Mouse (Mus musculus) effector memory CD4-positive, alpha-beta T cell, adult 5 months (primary cell): ENCODE measurements around the gene Apoa1. TPM values are rescaled to one million over a fixed set of nuclear protein-coding genes. Genes with fewer than 3 reads are reported as not detected.

ENCODE experiments used
- polyA plus RNA-seq: library from polyadenylated mRNA; unstranded; fragments of 100-300 nt; shearing (Covaris generic); gene quantifications from one replicate; pipeline ENCODE4 v1.2.1, GENCODE M21; 2017

The Apoa1 gene
- polyA plus RNA-seq, result not detected

DNA sequence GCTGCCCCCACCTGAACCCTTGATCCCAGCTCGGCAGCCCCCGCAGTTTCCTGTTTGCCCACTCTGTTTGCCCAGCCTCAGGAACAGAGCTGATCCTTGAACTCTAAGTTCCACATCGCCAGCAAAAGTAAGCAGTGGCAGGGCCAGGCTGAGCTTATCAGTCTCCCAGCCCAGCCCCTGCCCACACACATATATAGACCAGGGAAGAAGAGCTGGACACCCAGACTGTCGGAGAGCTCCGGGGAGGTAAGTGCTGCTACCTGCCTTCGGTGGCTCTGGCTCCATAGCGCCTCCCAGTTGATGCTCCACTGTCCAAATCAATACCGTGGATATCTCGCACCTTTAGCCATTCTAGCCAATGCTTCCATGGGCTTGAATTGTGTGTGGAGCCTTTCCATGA, at the start of gene Apoa1:
Gene Apoa1, plus strand, starts transcription at position 90 of the 400 bp plus-strand sequence.

DNA sequence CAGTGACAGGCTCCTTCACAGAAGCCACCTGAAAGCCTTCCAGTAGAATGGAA, 7.0 kb downstream of the Apoa1 start, which contains the start of gene Apoc3:
Gene Apoc3, minus strand, starts transcription at position 41 of the 53 bp plus-strand sequence.

DNA sequence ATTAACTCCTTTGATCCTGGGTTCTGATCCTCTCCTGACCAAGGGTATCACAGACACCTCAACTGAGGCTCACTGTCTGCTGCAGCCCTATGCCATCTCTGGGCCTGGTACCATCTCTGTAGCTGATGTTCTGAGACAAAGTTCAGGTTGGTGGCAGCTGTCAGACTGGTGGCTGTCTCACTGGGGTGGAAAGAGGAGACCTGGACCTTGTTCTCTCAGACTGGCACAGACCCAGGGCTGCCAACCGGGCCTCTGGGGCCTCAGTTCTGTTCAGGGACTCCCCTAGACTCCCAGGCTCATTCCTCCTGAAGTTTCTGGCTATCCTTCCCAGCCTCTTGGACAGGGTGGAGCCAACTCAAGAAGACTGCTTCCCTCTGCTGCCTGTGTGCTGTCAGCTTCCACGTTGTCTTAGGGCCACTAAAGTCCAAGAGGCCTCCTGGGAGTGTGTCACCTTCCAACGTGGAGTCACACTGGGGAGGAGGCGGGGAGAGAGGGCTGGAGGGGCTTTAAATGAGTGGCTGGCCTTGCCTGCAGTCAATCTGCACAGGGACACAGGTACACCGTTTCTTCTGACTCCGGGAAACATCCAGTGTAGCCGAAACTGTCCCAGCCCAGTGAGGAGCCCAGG, 12.3 kb downstream of the Apoa1 start, which contains the start of gene Apoa4:
Gene Apoa4, plus strand, starts transcription at position 171 of the 628 bp plus-strand sequence.

DNA sequence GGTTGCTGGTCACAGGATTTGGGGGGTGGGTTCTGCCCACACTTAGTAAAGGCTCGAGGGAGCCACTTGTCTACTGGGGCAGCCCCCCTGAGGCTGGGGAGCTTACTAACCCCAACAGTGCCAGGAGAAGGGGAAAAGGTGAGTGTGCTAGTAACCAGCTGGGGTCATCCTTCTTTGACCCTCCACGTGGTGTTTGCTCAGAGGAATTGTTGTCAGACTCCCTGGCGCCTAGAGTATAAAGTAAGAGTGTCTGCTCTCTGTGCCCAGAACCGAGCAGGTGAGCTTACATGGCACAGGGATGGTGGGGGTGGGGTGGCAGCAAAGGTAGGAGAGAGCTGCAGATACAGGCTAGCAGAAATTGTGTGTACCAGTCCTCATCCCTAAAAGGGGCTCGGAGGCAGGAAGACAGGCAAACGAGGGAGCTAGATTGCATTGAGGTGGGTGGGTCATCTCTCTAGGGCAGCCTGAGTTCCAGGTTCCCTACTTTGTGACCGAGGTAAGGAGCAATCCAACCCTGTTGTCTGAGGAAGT, 40.0 kb downstream of the Apoa1 start, which contains the start of gene Apoa5:
Gene Apoa5, plus strand, starts transcription at position 291 of the 531 bp plus-strand sequence.

DNA sequence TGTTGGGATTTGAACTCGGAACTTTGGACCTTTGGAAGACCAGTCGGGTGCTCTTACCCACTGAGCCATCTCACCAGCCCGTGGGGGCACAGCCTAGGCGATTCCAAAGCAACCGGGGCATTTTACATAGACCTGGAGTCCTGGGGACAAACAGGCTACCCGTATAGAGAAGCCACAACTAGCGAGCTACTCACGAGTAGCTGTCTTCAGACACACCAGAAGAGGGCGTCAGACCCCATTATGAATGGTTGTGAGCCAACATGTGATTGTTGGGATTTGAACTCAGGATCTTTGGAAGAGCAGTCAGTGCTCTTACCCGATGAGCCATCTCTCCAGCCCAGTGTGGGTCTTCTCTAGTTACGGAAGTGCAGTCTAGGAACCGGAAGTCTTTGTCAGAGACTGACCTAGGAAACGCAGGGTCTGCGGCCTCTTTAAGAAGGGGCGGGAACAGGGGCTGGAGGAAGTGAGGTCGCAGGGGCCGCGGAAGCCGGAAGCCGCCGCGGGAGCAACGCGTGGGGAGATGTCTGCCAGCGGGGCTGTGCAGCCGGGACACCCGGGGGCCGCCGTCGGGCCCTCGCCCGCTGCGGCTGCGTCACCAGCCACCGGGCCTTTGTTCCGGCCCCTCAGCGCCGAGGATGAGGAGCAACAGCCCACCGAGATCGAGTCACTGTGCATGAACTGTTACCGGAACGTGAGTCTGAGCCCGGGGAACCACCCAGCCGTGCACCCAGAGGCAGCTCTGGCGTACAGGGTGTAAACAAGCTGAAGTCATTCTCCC, 44.5 kb downstream of the Apoa1 start, which contains the start of gene Zpr1:
Gene Zpr1, plus strand, starts transcription at position 388 of the 778 bp plus-strand sequence.

Other genes with a start within 250 kb of the Apoa1 start
- 76.8 TPM for gene Pafah1b2, start 215.9 kb upstream of the Apoa1 start, polyA plus RNA-seq
- 86.9 TPM for gene Sik3, start 215.8 kb upstream of the Apoa1 start, polyA plus RNA-seq
- gene Apoc3, start 7.1 kb downstream of the Apoa1 start, polyA plus RNA-seq, result not detected
- not detected for gene Apoa4, start 12.1 kb downstream of the Apoa1 start, polyA plus RNA-seq
- not detected for gene Apoa5, start 40.1 kb downstream of the Apoa1 start, polyA plus RNA-seq
- 118 TPM for gene Zpr1, start 44.5 kb downstream of the Apoa1 start, polyA plus RNA-seq
- 22.2 TPM for gene Bud13, start 54.4 kb downstream of the Apoa1 start, polyA plus RNA-seq
- gene 4931429L15Rik, start 91.4 kb downstream of the Apoa1 start, polyA plus RNA-seq, result not detected